Mouse (Mus musculus) activated CD4-positive, CD25-positive, alpha-beta regulatory T cell, adult 9 weeks (primary cell): ENCODE measurements around the gene Slc6a20a. TPM values are rescaled to one million over a fixed set of nuclear protein-coding genes. Genes with fewer than 3 reads are reported as not detected.

ENCODE experiments used
- polyA plus RNA-seq: library from polyadenylated mRNA; unstranded; fragments of 100-300 nt; shearing (Covaris generic); gene quantifications from one replicate; pipeline ENCODE4 v1.2.1, GENCODE M21; 2017

The Slc6a20a gene
- polyA plus RNA-seq, result 0.15 TPM

DNA sequence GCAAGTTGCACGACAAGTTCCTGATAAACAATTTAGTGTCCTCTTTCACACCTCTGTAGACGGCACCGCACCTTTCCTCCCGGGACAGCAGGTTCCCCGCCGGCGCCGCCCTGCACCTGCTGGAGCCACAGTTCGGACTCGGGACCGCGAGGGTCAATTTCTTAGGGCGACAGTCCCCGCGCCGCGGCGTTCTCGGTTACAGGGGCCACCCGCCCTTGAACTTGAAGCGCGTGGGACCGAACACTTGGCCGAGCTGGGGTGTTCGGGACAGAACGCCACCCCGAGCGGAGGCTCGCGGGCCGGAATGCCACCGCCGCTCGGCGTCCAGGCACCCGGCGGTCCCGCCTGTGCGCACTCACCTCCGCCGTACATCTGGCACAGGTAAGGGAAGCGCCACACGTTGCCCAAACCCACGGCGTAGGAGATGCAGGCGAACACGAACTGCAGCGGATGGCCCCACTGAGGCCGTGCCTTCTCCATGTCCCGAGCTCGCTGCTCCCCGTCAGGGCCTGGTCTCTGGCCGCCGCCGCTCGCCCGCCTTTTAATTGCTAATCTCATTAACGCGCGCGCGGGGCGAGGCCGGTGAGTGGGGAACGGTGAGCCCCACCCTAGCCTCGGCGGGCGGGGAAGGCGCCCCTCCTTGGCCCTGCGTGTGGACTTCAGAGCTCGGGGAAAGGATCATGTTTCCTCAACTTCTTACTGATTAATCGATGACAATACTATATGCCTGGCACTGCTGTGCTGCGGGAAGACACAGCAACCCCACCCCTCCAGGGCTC, at the start of gene Slc6a20a, which contains the start of gene Ccr9:
Gene Slc6a20a, minus strand, starts transcription at position 559 of the 779 bp plus-strand sequence.
Gene Ccr9, plus strand, starts transcription at position 113 of the 779 bp plus-strand sequence.

DNA sequence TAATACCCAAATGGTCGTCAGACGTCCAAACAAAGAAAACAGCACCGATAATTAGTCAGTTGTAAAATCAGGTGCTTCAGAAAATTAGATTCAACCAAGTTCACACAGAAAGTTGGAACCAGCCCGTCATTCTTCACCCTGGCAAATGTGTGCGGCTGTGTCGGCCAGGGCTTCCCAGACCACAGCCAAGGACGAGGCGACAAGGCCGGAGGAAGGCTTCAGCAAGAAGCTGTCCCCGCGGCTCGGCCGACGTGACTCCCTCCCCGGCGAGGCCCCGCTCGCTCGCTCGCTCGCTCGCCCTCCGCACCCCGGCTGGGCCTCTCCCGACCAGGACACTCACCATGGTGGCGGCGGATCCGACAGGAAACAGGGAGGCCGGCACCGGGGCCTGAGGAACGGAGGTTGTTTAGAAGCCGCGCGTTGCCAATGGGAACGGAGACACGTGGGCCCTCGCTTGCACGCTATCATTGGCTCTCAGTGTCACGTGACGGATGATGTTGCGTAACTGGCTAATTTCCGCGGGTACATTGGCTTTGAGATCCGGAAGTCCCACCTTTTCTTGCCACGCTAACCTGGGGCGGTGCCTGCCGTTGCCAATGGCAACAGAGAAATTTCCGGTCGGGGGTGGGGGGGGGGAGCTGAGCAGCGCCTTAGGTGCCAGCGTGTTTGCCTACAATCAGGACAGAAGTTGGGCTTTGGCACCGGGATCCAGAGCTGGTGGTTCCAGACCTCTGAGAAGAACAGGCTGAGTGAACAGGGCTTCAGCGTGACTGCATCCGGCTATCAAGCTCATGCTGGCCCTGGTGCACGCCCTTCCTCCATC, 38.7 kb upstream of the Slc6a20a start, which contains the start of gene Lztfl1:
Gene Lztfl1, minus strand, starts transcription at position 512 of the 823 bp plus-strand sequence.

DNA sequence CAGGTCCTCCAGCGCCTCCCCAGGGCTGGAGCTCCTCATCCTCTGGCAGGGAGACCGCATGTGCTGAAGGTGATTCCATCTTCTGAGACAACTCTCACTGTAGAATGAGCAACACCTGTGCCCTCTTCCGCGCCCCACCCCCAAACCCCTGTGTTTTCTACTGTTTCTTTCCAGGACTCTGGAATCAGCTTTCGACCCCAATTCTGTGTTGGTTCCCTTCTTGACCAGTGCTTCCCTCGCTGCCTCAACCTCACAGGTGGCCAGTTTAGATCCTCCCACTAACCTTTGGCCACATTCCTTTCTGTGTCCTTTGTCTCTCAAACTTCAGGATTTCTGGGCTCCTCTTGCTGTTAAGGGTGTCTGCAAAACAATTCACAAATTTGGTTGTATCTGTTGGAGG, 46.4 kb downstream of the Slc6a20a start, which contains the start of gene Slc6a20b:
Gene Slc6a20b, minus strand, starts transcription at position 285 of the 400 bp plus-strand sequence.

Other genes starting within 250 kb of the Slc6a20a start
- 47.4 TPM for gene Limd1, start 200.2 kb downstream of the Slc6a20a start, polyA plus RNA-seq
- 99.3 TPM for gene Sacm1l, start 149.1 kb downstream of the Slc6a20a start, polyA plus RNA-seq
- 0.39 TPM for gene Slc6a20b, start 46.3 kb downstream of the Slc6a20a start, polyA plus RNA-seq
- gene Ccr9, start 446 bp downstream of the Slc6a20a start, polyA plus RNA-seq, result 9.5 TPM
- gene Lztfl1, start 38.8 kb upstream of the Slc6a20a start, polyA plus RNA-seq, result 45.9 TPM
- gene Cxcr6, start 127.6 kb upstream of the Slc6a20a start, polyA plus RNA-seq, result 27.5 TPM
- 55.2 TPM for gene Fyco1, start 173.0 kb upstream of the Slc6a20a start, polyA plus RNA-seq
- gene Xcr1, start 183.1 kb upstream of the Slc6a20a start, polyA plus RNA-seq, result 0.44 TPM